Mouse (Mus musculus) liver, adult 2 months (tissue): ENCODE data around the gene Prkcb.

Source experiments
- CTCF ChIP-seq: fragments of 200-500 bp; IDR thresholded peaks from 2 replicates; pipeline ENCODE4 v1.5.1; 2011; ENCODE audit warnings: low read depth, low read length, control low read depth
- POLR2A ChIP-seq: fragments of 200-500 bp; IDR thresholded peaks from 2 replicates; pipeline ENCODE4 v1.6.1; 2011; ENCODE audit warnings: low read length, control low read depth; ENCODE audit not compliant: insufficient read depth; ENCODE audit errors: extremely low read depth

DNA sequence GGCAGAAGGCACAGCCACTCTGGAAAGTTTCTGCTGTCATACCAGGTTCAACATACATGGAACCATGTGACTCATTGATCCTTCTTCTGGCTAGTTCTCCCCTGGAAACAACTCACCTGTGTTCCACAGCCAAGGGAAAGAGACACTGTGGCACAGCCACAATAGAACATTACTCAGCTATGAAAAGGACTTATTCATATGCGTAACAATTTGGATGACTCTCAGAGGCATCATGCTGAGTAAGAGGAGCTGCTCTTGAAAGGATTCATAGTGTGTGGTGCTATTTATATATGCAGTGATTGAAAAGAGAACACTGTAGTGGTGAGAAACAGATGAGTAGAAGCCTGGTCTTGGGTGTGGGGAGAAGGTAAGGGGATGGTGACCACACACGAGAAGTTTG, 217.9 kb downstream of the Prkcb start:
- TF ChIP-seq POLR2A = no peak
- TF ChIP-seq CTCF = no peak
